Mouse (Mus musculus) thymus, adult 2 months (tissue): Measurements from ENCODE around the gene Igfbp6.

Experiments
- CTCF ChIP-seq: fragments of 200-500 bp; IDR thresholded peaks from 2 replicates; pipeline ENCODE4 v1.5.1; 2012; ENCODE audit warnings: mild to moderate bottlenecking, control low read depth, low read length, moderate library complexity, borderline replicate concordance; ENCODE audit not compliant: control insufficient read depth, poor library complexity, insufficient read depth; ENCODE audit errors: extremely low read depth
- POLR2A ChIP-seq: fragments of 200-500 bp; IDR thresholded peaks from 2 replicates; pipeline ENCODE4 v1.6.1; 2012; ENCODE audit warnings: mild to moderate bottlenecking, low read length, control low read depth, moderate library complexity; ENCODE audit not compliant: control insufficient read depth, poor library complexity, insufficient read depth; ENCODE audit errors: extremely low read depth

DNA sequence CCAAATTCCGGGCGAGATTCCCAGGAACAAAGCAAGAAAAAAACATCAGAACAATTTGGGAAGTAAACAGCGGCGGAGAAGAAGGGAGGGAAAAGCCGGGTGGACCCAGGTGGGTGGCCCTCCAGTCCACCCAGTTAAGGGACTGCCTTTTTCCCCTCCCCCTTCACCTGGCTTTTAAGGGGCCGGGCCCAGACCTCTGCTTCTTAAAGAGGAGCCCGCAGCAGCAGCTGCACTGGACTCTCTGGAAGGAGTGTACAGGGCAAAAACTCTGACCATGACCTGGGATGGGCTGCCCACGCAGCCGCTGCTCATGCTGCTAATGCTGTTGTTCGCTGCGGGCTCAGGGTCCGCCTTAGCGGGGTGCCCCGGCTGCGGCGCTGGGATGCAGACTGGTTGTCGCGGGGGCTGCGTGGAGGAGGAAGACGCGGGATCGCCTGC, at the start of gene Igfbp6:
- TF ChIP-seq CTCF (no peak), POLR2A (no peak)
